Mouse (Mus musculus) erythroblast, embryonic 14.5 days (primary cell): ENCODE data around the gene Il9.

Source experiments
- GATA1 ChIP-seq: IDR thresholded peaks from 2 replicates; pipeline ENCODE4 v1.6.1; 2012; ENCODE audit warnings: low read length, inconsistent platforms, mixed read lengths
- TAL1 ChIP-seq: IDR thresholded peaks from 3 replicates; pipeline ENCODE4 v1.6.1; 2012; ENCODE audit warnings: low read length, inconsistent platforms, mixed read lengths

- TF ChIP-seq TAL1, result no peak
- TF ChIP-seq GATA1, result no peak
These were observed 32.0 kb downstream of the Il9 start for GRCm38 (mm10) chr13:56450035-56450434.
